Mouse (Mus musculus) layer of hippocampus, postnatal 36 days (tissue): ENCODE results near the gene Mfsd2b. TPM values are rescaled to one million over a fixed set of nuclear protein-coding genes. Genes with fewer than 3 reads are reported as not detected.
"Not testable (repeated sequence)": the region's sequence is repeated elsewhere in the genome, so short reads cannot be mapped to it uniquely, and the experiment has no call there.

Experiments used
- DNase-seq, 2 experiments: peaks; one replicate each; pipeline ENCODE4 v3.0.0; 2022
- total RNA-seq, 2 experiments: library from RNA; stranded (reverse); gene quantifications; 2 replicates each; pipeline ENCODE4 v1.2.3; 2021

Gene Mfsd2b
- under 1 TPM; 0.35 to 0.56 TPM for total RNA-seq

GRCm38 (mm10) chr12:4874161-4874927 is at the start of gene Mfsd2b:
Mfsd2b (minus strand) TSS chr12:4874359.
- peak; percentile 20 to 26 for DNase-seq

- peak in 1 of 2 experiments; percentile 58 for DNase-seq
These were observed 43.8 kb upstream of the Mfsd2b start for GRCm38 (mm10) chr12:4917805-4918591.

GRCm38 (mm10) chr12:4916994-4917804 is 43.0 kb upstream of the Mfsd2b start, which contains the start of gene Atad2b:
Atad2b (plus strand) TSS chr12:4917353.
- DNase-seq = peak; percentile 97 to 98

GRCm38 (mm10) chr12:4914944-4915343 is 40.8 kb upstream of the Mfsd2b start:
- DNase-seq = no peak

- DNase-seq = no peak
These were observed 40.3 kb upstream of the Mfsd2b start for GRCm38 (mm10) chr12:4914441-4914840.

- no peak for DNase-seq
These were observed 37.6 kb upstream of the Mfsd2b start for GRCm38 (mm10) chr12:4911716-4912115.

GRCm38 (mm10) chr12:4910496-4910895 is 36.3 kb upstream of the Mfsd2b start:
- not testable (repeated sequence) for DNase-seq

- no peak for DNase-seq
These were observed 34.2 kb upstream of the Mfsd2b start for GRCm38 (mm10) chr12:4908391-4908790.

- peak; percentile 90 to 91 for DNase-seq
These were observed 33.1 kb upstream of the Mfsd2b start, which contains the start of gene Ubxn2a for GRCm38 (mm10) chr12:4906951-4907906. Ubxn2a (minus strand) TSS chr12:4907705.

GRCm38 (mm10) chr12:4906476-4906875 is 32.3 kb upstream of the Mfsd2b start:
- no peak for DNase-seq

GRCm38 (mm10) chr12:4905946-4906345 is 31.8 kb upstream of the Mfsd2b start:
- no peak for DNase-seq

- no peak for DNase-seq
These were observed 23.9 kb upstream of the Mfsd2b start for GRCm38 (mm10) chr12:4898024-4898423.

- DNase-seq = no peak
These were observed 15.7 kb upstream of the Mfsd2b start for GRCm38 (mm10) chr12:4889891-4890290.

GRCm38 (mm10) chr12:4889251-4889650 is 15.1 kb upstream of the Mfsd2b start:
- DNase-seq = no peak

GRCm38 (mm10) chr12:4888739-4889138 is 14.6 kb upstream of the Mfsd2b start:
- no peak for DNase-seq

GRCm38 (mm10) chr12:4886581-4886980 is 12.4 kb upstream of the Mfsd2b start:
- not testable (repeated sequence) for DNase-seq

GRCm38 (mm10) chr12:4885062-4885461 is 10.9 kb upstream of the Mfsd2b start:
- DNase-seq = no peak

- DNase-seq = no peak
These were observed 7.9 kb upstream of the Mfsd2b start for GRCm38 (mm10) chr12:4882086-4882485.

GRCm38 (mm10) chr12:4879048-4879447 is 4.9 kb upstream of the Mfsd2b start:
- DNase-seq = no peak

GRCm38 (mm10) chr12:4878296-4878783 is 4.2 kb upstream of the Mfsd2b start:
- DNase-seq = no peak

GRCm38 (mm10) chr12:4875623-4876022 is 1.5 kb upstream of the Mfsd2b start:
- DNase-seq = no peak
